Comparison of ENCODE assay signal across 33 mouse cellular contexts in the genomic region with DNA sequence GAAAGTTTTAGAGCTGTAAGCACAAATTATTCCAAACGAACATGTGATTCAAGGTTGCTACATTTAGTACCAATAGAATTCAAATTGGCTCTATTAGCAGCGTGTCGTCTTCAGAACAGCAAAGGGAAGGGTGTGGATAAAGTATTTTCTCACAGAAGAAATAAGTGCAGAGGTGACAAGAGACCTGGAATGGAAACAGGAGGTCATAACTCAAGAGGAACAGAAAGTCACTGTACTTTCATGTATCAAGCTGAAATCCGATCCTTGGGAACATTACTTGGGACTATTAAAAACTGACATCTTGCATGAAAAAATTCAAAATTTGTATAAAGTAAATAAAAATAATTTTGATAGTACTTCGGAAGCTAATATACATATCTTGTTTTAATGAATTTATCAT.
"Had no signal": no experiment of that assay in that cellular context is flagged by ENCODE, and none has a peak within 500 bp of the region (broad histone marks: within the 10 kb centered on the region; RNA-seq: fewer than 3 reads in every experiment).

No protein-coding gene starts in this region.

- H3K27ac ChIP-seq: limb, embryonic 10.5 days; limb, embryonic 12.5 days; limb, embryonic 13.5 days; limb, embryonic 15.5 days; liver, embryonic 12.5 days; liver, embryonic 13.5 days; liver, embryonic 14.5 days; liver, embryonic 15.5 days; lung, embryonic 15.5 days; macrophage; midbrain, embryonic 10.5 days; midbrain, embryonic 12.5 days; midbrain, embryonic 13.5 days; midbrain, embryonic 15.5 days; neural tube, embryonic 12.5 days; neural tube, embryonic 13.5 days had no signal

- ATAC-seq: liver, embryonic 12.5 days; liver, postnatal 0 days; lung, postnatal 0 days; midbrain, embryonic 13.5 days; midbrain, embryonic 15.5 days; midbrain, embryonic 16.5 days had no signal

- H3K9me3 ChIP-seq: limb, embryonic 10.5 days; limb, embryonic 12.5 days; limb, embryonic 13.5 days; limb, embryonic 15.5 days; liver, embryonic 12.5 days; liver, embryonic 13.5 days; liver, embryonic 15.5 days; lung, embryonic 15.5 days; megakaryocyte, embryonic 14.5 days; midbrain, embryonic 10.5 days; midbrain, embryonic 12.5 days; midbrain, embryonic 13.5 days; midbrain, embryonic 15.5 days; neural tube, embryonic 12.5 days; neural tube, embryonic 13.5 days had no signal

- H3K9ac ChIP-seq: limb, embryonic 12.5 days; limb, embryonic 13.5 days; limb, embryonic 15.5 days; liver, embryonic 12.5 days; liver, embryonic 13.5 days; liver, embryonic 14.5 days; liver, embryonic 15.5 days; liver, postnatal 0 days; lung, embryonic 14.5 days; lung, embryonic 15.5 days; midbrain, embryonic 12.5 days; midbrain, embryonic 13.5 days; midbrain, embryonic 15.5 days; neural tube, embryonic 12.5 days; neural tube, embryonic 13.5 days had no signal

- H3K4me1 ChIP-seq: limb, embryonic 13.5 days; limb, embryonic 15.5 days; liver, embryonic 15.5 days; lung, embryonic 15.5 days; midbrain, embryonic 15.5 days; neural tube, embryonic 12.5 days; neural tube, embryonic 13.5 days had no signal

- H3K27me3 ChIP-seq: limb, embryonic 12.5 days; limb, embryonic 13.5 days; limb, embryonic 15.5 days; liver, embryonic 12.5 days; liver, embryonic 13.5 days; liver, embryonic 15.5 days; lung, embryonic 15.5 days; megakaryocyte, embryonic 14.5 days; midbrain, embryonic 12.5 days; midbrain, embryonic 13.5 days; midbrain, embryonic 15.5 days; neural tube, embryonic 12.5 days; neural tube, embryonic 13.5 days had no signal

- H3K36me3 ChIP-seq: limb, embryonic 10.5 days; limb, embryonic 12.5 days; limb, embryonic 13.5 days; limb, embryonic 15.5 days; liver, embryonic 12.5 days; liver, embryonic 13.5 days; liver, embryonic 15.5 days; lung, embryonic 15.5 days; midbrain, embryonic 10.5 days; midbrain, embryonic 12.5 days; midbrain, embryonic 13.5 days; midbrain, embryonic 15.5 days; neural tube, embryonic 12.5 days; neural tube, embryonic 13.5 days had no signal

- H3K4me3 ChIP-seq: limb, embryonic 10.5 days; limb, embryonic 12.5 days; limb, embryonic 13.5 days; limb, embryonic 15.5 days; liver, embryonic 12.5 days; liver, embryonic 13.5 days; liver, embryonic 15.5 days; lung, embryonic 15.5 days; megakaryocyte, embryonic 14.5 days; midbrain, embryonic 10.5 days; midbrain, embryonic 12.5 days; midbrain, embryonic 13.5 days; midbrain, embryonic 15.5 days; myocyte; neural tube, embryonic 12.5 days; neural tube, embryonic 13.5 days had no signal

- DNase-seq: left cerebral cortex, postnatal 4 days; liver; liver, embryonic 13.5 days; liver, postnatal 0 days; lung, adult 18-20 months; lung, adult 2 months; lung, embryonic 14.5 days; lung, postnatal 10 days; lung, postnatal 14 days; lung, postnatal 36 days; lung, postnatal 4 days; midbrain, embryonic 14.5 days had no signal

- H3K4me2 ChIP-seq: limb, embryonic 12.5 days; limb, embryonic 13.5 days; limb, embryonic 15.5 days; liver, embryonic 11.5 days; liver, embryonic 12.5 days; liver, embryonic 13.5 days; liver, embryonic 15.5 days; lung, embryonic 14.5 days; lung, embryonic 15.5 days; midbrain, embryonic 11.5 days; midbrain, embryonic 12.5 days; midbrain, embryonic 13.5 days; midbrain, embryonic 15.5 days; neural tube, embryonic 12.5 days; neural tube, embryonic 13.5 days had no signal
